Mouse (Mus musculus): ENCODE measurements around the gene Eipr1. TPM values are rescaled to one million over a fixed set of nuclear protein-coding genes. Genes with fewer than 3 reads are reported as not detected.

Eipr1 gene
- total RNA-seq, 1 experiment = 41.5 TPM

DNA sequence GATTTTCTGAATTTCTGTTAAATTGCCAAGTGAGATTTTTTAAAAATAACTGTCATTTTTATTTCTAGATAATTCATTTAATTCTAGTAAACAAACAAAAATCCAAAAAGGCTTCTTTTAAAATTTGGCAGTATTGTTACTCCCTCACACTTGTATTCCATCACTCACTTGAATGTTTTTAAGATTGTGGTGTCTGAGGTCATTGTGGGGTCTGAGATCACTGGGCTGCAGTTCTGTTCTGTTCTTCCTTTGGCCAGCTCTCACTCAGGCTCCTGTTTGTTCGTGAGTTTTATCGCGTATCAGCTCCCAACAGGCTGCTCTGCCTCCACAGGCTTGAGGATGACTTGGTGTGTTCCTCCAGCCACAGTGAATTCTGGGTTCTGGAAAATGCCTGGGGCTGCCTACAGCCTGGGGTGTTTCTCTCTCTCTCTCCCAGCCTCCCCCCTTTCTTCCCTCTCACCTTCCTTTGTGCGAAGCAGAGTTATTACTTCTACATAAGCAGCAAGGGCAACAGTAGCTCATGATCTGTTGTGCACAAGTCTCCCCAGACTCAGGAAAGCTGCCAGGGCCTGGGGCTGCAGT is 58.2 kb downstream of the Eipr1 start:
- Histone ChIP-seq H3K9me3 (ENCODE audit: control insufficient read depth, insufficient read depth, low read depth, low read length) (no peaks in the 10 kb centered on the region), H3K9ac (ENCODE audit: insufficient read depth, low read depth, low read length, poor library complexity, severe bottlenecking) (no peak overlapping the region), H3K27ac (ENCODE audit: insufficient read depth, low read depth, low read length, poor library complexity, severe bottlenecking) (no peak overlapping the region), H3K36me3 (ENCODE audit: control insufficient read depth, insufficient read depth, low read length, poor library complexity, severe bottlenecking) (peaks cover 2% of the 10 kb centered on the region; the same call in 1 of the 2 replicates), H3K4me1 (ENCODE audit: control insufficient read depth in 2 of 2, insufficient read depth in 2 of 2, low read length in 2 of 2, poor library complexity in 1 of 2) (peaks cover 0 to 8% of the 10 kb centered on the region in 2 experiments; a peak in 1 of 4 replicates), H3K4me3 (ENCODE audit: insufficient read depth in 1 of 2, low read depth in 1 of 2, low read length in 2 of 2, poor library complexity in 1 of 2, severe bottlenecking in 1 of 2) (no peak overlapping the region)
- in situ Hi-C loops (cut with MboI; ENCODE audit: low sequenced_read_pairs in 2 of 2, unreplicated experiment in 2 of 2) = no loop called here
- TF ChIP-seq MAFK (IDR thresholded peaks at IDR 0.05; ENCODE audit: insufficient read depth, low read depth, low read length) = no peak
- no peak for TF ChIP-seq HCFC1 (IDR thresholded peaks at IDR 0.05; ENCODE audit: borderline replicate concordance, insufficient read depth, low read length)
- no peak for TF ChIP-seq ZNF384 (IDR thresholded peaks at IDR 0.05; ENCODE audit: low read depth, low read length)
- TF ChIP-seq ZC3H11A (IDR thresholded peaks at IDR 0.05; ENCODE audit: borderline replicate concordance, low read depth, low read length) = no peak
- TF ChIP-seq CHD2 (IDR thresholded peaks at IDR 0.05; ENCODE audit: low read depth, low read length) = no peak
- DNase-seq (ENCODE audit: low read depth, low spot score) = no peak

GRCm38 (mm10) chr12:28816681-28817426 is 65.3 kb downstream of the Eipr1 start:
- H3K27ac ChIP-seq (ENCODE audit: insufficient read depth, low read depth, low read length, poor library complexity, severe bottlenecking) = peak overlapping the region; percentile 75; the same call in 1 of the 2 replicates
- in situ Hi-C loops (cut with MboI; ENCODE audit: low sequenced_read_pairs in 2 of 2, unreplicated experiment in 2 of 2) = no loop called here
- H3K36me3 ChIP-seq (ENCODE audit: control insufficient read depth, insufficient read depth, low read length, poor library complexity, severe bottlenecking) = peaks cover 2% of the 10 kb centered on the region; the same call in 1 of the 2 replicates
- H3K9ac ChIP-seq (ENCODE audit: insufficient read depth, low read depth, low read length, poor library complexity, severe bottlenecking) = no peak overlapping the region
- H3K4me3 ChIP-seq (ENCODE audit: insufficient read depth in 1 of 2, low read depth in 1 of 2, low read length in 2 of 2, poor library complexity in 1 of 2, severe bottlenecking in 1 of 2) = no peak overlapping the region
- DNase-seq (ENCODE audit: low read depth, low spot score) = no peak
- H3K4me1 ChIP-seq (ENCODE audit: control insufficient read depth in 2 of 2, insufficient read depth in 2 of 2, low read length in 2 of 2, poor library complexity in 1 of 2) = peaks cover 4 to 25% of the 10 kb centered on the region in 2 experiments; a peak in 2 of 4 replicates
- H3K9me3 ChIP-seq (ENCODE audit: control insufficient read depth, insufficient read depth, low read depth, low read length) = no peaks in the 10 kb centered on the region
- TF ChIP-seq CHD2 (IDR thresholded peaks at IDR 0.05; ENCODE audit: low read depth, low read length) = no peak
- 0 out of 2 replicates have a peak, but pooled peaks have one; percentile 25 for TF ChIP-seq MAFK (IDR thresholded peaks at IDR 0.05; ENCODE audit: insufficient read depth, low read depth, low read length)

DNA sequence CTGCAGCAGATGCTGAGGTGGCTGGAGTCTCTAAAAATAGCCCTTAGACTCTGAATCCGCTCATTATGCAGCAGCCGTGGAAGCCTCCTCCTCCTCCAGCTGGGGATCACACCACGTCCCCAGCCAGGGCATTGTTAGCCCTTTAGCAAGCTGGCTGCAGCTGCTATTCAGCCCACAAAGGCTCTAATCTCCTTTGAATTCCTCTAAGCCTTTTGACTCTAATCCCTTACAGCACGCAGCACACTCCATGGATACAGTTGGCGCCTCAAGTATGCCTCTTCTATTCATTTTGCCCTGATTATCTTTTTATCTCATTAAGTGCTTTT is 65.8 kb downstream of the Eipr1 start:
- Histone ChIP-seq H3K9ac (ENCODE audit: insufficient read depth, low read depth, low read length, poor library complexity, severe bottlenecking) (no peak overlapping the region), H3K27ac (ENCODE audit: insufficient read depth, low read depth, low read length, poor library complexity, severe bottlenecking) (0 out of 2 replicates have a peak overlapping the region, but pooled peaks have one; percentile 75), H3K9me3 (ENCODE audit: control insufficient read depth, insufficient read depth, low read depth, low read length) (no peaks in the 10 kb centered on the region), H3K4me1 (ENCODE audit: control insufficient read depth in 2 of 2, insufficient read depth in 2 of 2, low read length in 2 of 2, poor library complexity in 1 of 2) (peaks cover 4 to 25% of the 10 kb centered on the region in 2 experiments; a peak in 2 of 4 replicates), H3K4me3 (ENCODE audit: insufficient read depth in 1 of 2, low read depth in 1 of 2, low read length in 2 of 2, poor library complexity in 1 of 2, severe bottlenecking in 1 of 2) (no peak overlapping the region), H3K36me3 (ENCODE audit: control insufficient read depth, insufficient read depth, low read length, poor library complexity, severe bottlenecking) (peaks cover 2% of the 10 kb centered on the region; the same call in 1 of the 2 replicates)
- in situ Hi-C loops (cut with MboI; ENCODE audit: low sequenced_read_pairs in 2 of 2, unreplicated experiment in 2 of 2) = no loop called here
- TF ChIP-seq MAFK (IDR thresholded peaks at IDR 0.05; ENCODE audit: insufficient read depth, low read depth, low read length) (0 out of 2 replicates have a peak, but pooled peaks have one; percentile 3), ZNF384 (IDR thresholded peaks at IDR 0.05; ENCODE audit: low read depth, low read length) (no peak)
- DNase-seq (ENCODE audit: low read depth, low spot score) = no peak

DNA sequence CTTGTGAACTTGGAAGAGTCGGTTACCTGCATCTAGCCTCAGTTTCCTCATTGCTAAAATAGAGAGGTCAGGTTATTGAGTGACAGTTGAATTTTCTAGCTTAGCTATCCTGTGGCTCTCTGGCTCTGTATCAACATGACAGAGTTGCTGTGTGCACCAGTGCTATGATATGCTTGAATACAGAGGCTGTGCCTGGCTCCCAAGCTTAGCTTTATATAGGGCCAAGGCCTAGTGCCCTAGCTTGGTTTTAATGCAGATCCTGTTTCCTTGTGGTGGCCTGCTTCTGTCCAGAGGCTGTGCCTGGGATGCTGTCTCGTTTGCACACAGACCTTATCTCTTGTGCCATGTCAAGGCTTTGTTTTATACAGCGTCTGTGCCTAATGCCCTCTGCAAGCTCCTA is 66.3 kb downstream of the Eipr1 start:
- in situ Hi-C loops (cut with MboI; ENCODE audit: low sequenced_read_pairs in 2 of 2, unreplicated experiment in 2 of 2) = no loop called here
- Histone ChIP-seq H3K36me3 (ENCODE audit: control insufficient read depth, insufficient read depth, low read length, poor library complexity, severe bottlenecking) (peaks cover 2% of the 10 kb centered on the region; the same call in 1 of the 2 replicates), H3K4me3 (ENCODE audit: insufficient read depth in 1 of 2, low read depth in 1 of 2, low read length in 2 of 2, poor library complexity in 1 of 2, severe bottlenecking in 1 of 2) (no peak overlapping the region), H3K4me1 (ENCODE audit: control insufficient read depth in 2 of 2, insufficient read depth in 2 of 2, low read length in 2 of 2, poor library complexity in 1 of 2) (peaks cover 4 to 25% of the 10 kb centered on the region in 2 experiments; a peak in 2 of 4 replicates), H3K9ac (ENCODE audit: insufficient read depth, low read depth, low read length, poor library complexity, severe bottlenecking) (no peak overlapping the region), H3K9me3 (ENCODE audit: control insufficient read depth, insufficient read depth, low read depth, low read length) (no peaks in the 10 kb centered on the region), H3K27ac (ENCODE audit: insufficient read depth, low read depth, low read length, poor library complexity, severe bottlenecking) (no peak overlapping the region)
- DNase-seq (ENCODE audit: low read depth, low spot score) = no peak
- no peak for TF ChIP-seq MAFK (IDR thresholded peaks at IDR 0.05; ENCODE audit: insufficient read depth, low read depth, low read length)
- TF ChIP-seq ZC3H11A (IDR thresholded peaks at IDR 0.05; ENCODE audit: borderline replicate concordance, low read depth, low read length) = no peak
- no peak for TF ChIP-seq ZNF384 (IDR thresholded peaks at IDR 0.05; ENCODE audit: low read depth, low read length)
